Mouse (Mus musculus): ENCODE measurements around the gene Fancc.

GRCm38 (mm10) chr13:63337239-63337960, 159.7 kb downstream of the Fancc start:
- TF ChIP-seq POLR2A (IDR thresholded peaks at IDR 0.05; ENCODE audit: extremely low read depth, insufficient read depth, low read length) = no peak
- TF ChIP-seq CTCF (IDR thresholded peaks at IDR 0.05; ENCODE audit: low read depth, low read length) = no peak
